Mouse (Mus musculus) liver, adult 2 months (tissue): ENCODE results near the gene Polr2f.

Experiments used
- CTCF ChIP-seq: fragments of 200-500 bp; IDR thresholded peaks from 2 replicates; pipeline ENCODE4 v1.5.1; 2011; ENCODE audit warnings: low read depth, low read length, control low read depth
- POLR2A ChIP-seq: fragments of 200-500 bp; IDR thresholded peaks from 2 replicates; pipeline ENCODE4 v1.6.1; 2011; ENCODE audit warnings: low read length, control low read depth; ENCODE audit not compliant: insufficient read depth; ENCODE audit errors: extremely low read depth

- TF ChIP-seq POLR2A (no peak), CTCF (peak; percentile 47)
Observed at GRCm38 (mm10) chr15:79126217-79126932, 14.4 kb upstream of the Polr2f start.
